Mouse (Mus musculus) liver, embryonic 12.5 days (tissue): ENCODE measurements around the gene Srsf11. TPM values are rescaled to one million over a fixed set of nuclear protein-coding genes. Genes with fewer than 3 reads are reported as not detected.
A peak's percentile ranks its signal among the peaks of the same experiment; 100 is the strongest.

ENCODE experiments used
- ATAC-seq: fragments of 200-750 bp; cut with Nextera tagmentation; 2 replicates; pipeline ENCODE4 v1.8.0; 2017; ENCODE audit warnings: moderate number of reproducible peaks, mild to moderate bottlenecking, moderate library complexity
- H3K27ac ChIP-seq: fragments of 300-500 bp; sonication (generic); 2 replicates; pipeline ENCODE4 v1.5.1; 2016; ENCODE audit warnings: mild to moderate bottlenecking
- H3K27me3 ChIP-seq: fragments of 300-500 bp; sonication (generic); replicated peaks from 2 replicates; pipeline ENCODE4 v1.6.1; 2016; ENCODE audit warnings: mild to moderate bottlenecking, moderate library complexity
- H3K36me3 ChIP-seq: fragments of 300-500 bp; sonication (generic); 2 replicates; pipeline ENCODE4 v1.6.1; 2016; ENCODE audit warnings: mild to moderate bottlenecking, moderate library complexity
- H3K4me1 ChIP-seq: fragments of 300-500 bp; sonication (generic); 2 replicates; pipeline ENCODE4 v1.6.1; 2016
- H3K4me2 ChIP-seq: fragments of 300-500 bp; sonication (generic); 2 replicates; pipeline ENCODE4 v1.6.1; 2016; ENCODE audit warnings: mild to moderate bottlenecking, moderate library complexity
- H3K4me3 ChIP-seq: fragments of 300-500 bp; sonication (generic); 2 replicates; pipeline ENCODE4 v1.5.1; 2016; ENCODE audit warnings: mild to moderate bottlenecking, moderate library complexity
- H3K9ac ChIP-seq: fragments of 300-500 bp; sonication (generic); 2 replicates; pipeline ENCODE4 v1.6.1; 2016; ENCODE audit warnings: mild to moderate bottlenecking, moderate library complexity
- H3K9me3 ChIP-seq: fragments of 300-500 bp; sonication (generic); replicated peaks from 2 replicates; pipeline ENCODE4 v1.6.1; 2016; ENCODE audit warnings: mild to moderate bottlenecking, moderate library complexity
- WGBS: fragments of 180-500 bp; shearing (Covaris S2); methylation state at CpG from one replicate; pipeline ENCODE4 v1.1.7; 2016; ENCODE audit not compliant: insufficient replicate concordance; 5-methylcytosine and 5-hydroxymethylcytosine counted together
- polyA plus RNA-seq: library from polyadenylated mRNA; unstranded; fragments of >200 nt; fragmentation: Nextera tagmentation; extraction: Ambion mirVana; gene quantifications from 2 replicates; pipeline ENCODE4 v1.2.1, GENCODE M21; 2016

Srsf11 gene
- 173 and 185 TPM in 2 replicates for polyA plus RNA-seq

DNA sequence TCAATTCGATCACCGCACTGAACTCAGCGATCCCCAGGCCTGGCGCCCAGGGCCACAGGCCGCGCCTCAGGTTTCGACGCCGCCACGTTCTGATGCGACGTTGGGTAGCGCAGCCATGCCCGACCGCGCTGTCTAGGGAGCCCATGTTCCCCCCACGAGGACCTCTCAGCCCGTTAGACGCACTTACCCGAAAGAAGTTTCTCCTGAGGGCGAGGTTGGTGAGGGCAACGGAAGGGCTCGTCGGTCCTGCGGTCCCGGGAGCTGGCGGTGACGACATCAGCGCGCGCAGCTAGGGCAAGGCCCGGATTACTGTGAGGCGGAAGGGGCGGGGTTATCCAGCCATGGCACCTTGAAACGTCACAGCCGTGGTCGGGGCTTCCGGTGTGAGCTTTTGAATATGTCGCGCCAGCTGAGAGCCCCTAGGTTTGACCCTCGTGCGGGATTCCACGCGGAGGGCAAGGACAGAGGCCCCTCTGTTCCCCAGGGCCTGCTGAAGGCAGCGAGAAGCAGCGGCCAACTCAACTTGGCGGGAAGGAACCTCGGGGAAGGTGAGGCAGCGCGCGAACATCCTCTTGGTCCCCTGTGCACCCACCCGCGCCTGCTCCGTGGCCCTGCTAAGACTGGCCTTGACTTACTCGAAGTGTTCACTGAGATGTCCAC is at the start of gene Srsf11, which contains the start of gene Lrrc40:
Gene Srsf11, minus strand, starts transcription at position 311 of the 660 bp plus-strand sequence.
Gene Lrrc40, plus strand, starts transcription at position 334 of the 660 bp plus-strand sequence.
- peak; percentile 91 for ATAC-seq
- Histone ChIP-seq H3K4me2 (peak within 1 kb of the TSS; percentile 82), H3K4me3 (peak within 1 kb of the TSS; percentile 87), H3K36me3 (peaks cover 5% of the 10 kb centered on the region), H3K4me1 (peaks cover 44% of the 10 kb centered on the region), H3K9ac (peak within 1 kb of the TSS; percentile 91), H3K27me3 (no peaks in the 10 kb centered on the region), H3K9me3 (no peaks in the 10 kb centered on the region), H3K27ac (peak within 1 kb of the TSS; percentile 92)
- under 1% methylated on average over 55 of the region's 55 CpGs for WGBS

DNA sequence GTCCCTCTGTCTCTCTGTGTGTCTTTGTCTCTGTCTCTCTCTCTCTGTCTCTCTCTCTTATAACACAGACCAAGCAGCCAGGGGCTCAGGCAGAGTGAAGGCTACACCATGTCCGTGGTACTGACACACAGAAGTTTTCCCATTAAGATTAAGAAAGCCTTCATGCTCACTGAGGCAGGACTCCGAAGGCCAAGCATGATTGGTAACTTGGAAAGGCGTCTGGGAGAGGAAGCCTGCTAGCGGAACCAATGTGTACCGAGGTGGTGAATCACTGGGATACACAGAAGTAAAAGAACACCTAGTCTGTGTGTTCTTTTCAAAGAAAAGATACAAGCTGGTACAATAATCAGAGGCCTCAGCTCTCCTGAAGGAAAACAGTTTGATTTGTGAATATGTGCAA is 41.4 kb upstream of the Srsf11 start:
- Histone ChIP-seq H3K36me3 (no peaks in the 10 kb centered on the region), H3K4me3 (no peak overlapping the region), H3K9ac (no peak overlapping the region), H3K4me1 (no peaks in the 10 kb centered on the region), H3K9me3 (no peaks in the 10 kb centered on the region), H3K27ac (no peak overlapping the region), H3K27me3 (no peaks in the 10 kb centered on the region), H3K4me2 (no peak overlapping the region)
- 68% methylated on average over 5 of the region's 5 CpGs for WGBS
- ATAC-seq, result no peak

DNA sequence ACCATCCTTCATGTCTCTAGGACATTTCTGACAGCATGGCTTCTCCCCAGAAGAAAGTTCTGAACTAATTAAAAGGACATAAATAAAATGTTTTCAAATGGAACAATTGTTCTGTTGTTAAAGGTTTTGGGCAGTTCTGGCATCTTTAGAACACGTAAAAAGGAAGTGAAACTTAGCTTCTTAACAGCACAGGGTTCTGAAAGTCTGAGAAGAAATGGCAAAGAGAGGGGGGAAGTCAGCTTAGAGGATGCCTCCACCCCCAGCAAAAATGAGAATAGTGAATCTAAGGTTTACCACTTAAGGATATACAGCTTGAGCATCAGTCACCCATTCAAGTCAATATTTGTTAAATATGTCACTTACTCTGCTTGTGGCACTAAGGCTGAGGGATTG is 40.9 kb upstream of the Srsf11 start:
- H3K4me3 ChIP-seq, result no peak overlapping the region
- no peak overlapping the region for H3K9ac ChIP-seq
- H3K4me1 ChIP-seq, result no peaks in the 10 kb centered on the region
- no peaks in the 10 kb centered on the region for H3K27me3 ChIP-seq
- no peak overlapping the region for H3K4me2 ChIP-seq
- H3K27ac ChIP-seq, result no peak overlapping the region
- no peak for ATAC-seq
- H3K36me3 ChIP-seq, result no peaks in the 10 kb centered on the region
- WGBS, result 20% methylated on average over 1 of the region's 1 CpGs
- H3K9me3 ChIP-seq, result no peaks in the 10 kb centered on the region

DNA sequence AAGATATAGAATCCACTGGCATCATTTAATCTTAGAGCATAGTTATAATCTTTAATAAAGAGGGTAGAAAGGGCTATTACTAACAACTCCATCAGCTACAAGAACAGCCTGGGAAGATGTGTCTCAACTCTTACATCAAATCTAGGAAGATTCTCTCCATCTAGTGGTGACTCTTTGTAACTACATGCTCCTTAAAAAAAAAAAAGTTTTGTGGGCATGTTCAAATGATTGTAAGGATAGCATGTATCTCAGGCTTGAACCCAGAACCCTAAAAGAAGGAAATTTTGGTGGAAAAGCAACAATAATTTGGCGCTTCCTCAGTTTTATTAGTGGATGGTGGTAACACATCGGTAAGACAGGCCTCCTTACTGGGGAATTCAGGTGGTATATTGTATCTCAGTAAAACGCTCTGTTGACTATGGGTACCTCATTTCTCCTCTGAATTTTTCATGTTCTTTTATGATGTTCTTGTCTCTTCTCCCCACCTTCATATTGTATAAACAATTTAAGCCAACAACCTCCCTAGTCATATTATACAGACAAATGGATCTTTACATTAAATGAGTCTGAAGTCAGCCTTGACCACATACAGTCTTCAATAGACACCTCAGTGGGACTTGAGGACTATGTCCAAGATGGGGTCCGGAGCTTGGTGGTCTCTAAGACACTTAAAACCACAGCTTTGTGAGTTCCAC is 40.4 kb upstream of the Srsf11 start:
- Histone ChIP-seq H3K4me2 (no peak overlapping the region), H3K27ac (no peak overlapping the region), H3K36me3 (no peaks in the 10 kb centered on the region), H3K4me3 (no peak overlapping the region), H3K4me1 (no peaks in the 10 kb centered on the region), H3K27me3 (no peaks in the 10 kb centered on the region), H3K9ac (no peak overlapping the region), H3K9me3 (no peaks in the 10 kb centered on the region)
- WGBS, result 29% methylated on average over 4 of the region's 4 CpGs
- ATAC-seq, result no peak

DNA sequence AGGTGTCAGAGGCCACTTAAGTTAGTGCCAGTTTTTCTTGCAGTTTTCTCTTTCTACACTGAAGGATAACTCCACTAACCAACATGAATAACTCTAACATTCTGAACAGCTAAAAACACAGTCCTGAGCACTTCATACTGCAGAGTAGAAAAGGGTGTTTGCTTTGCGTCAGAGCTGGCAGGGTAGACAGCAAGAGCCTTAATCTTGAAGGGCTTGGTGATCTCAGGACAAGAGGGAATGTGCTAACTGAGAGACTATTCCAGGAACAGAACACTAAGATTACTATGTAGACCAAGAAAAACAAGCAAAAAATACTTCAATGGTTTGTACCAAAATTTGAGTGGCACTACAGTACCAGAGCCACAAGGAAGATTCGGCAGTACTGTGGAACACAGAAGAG is 38.6 kb upstream of the Srsf11 start:
- no peaks in the 10 kb centered on the region for H3K9me3 ChIP-seq
- 63% methylated on average over 2 of the region's 2 CpGs for WGBS
- no peak overlapping the region for H3K4me3 ChIP-seq
- H3K4me1 ChIP-seq, result no peaks in the 10 kb centered on the region
- H3K36me3 ChIP-seq, result no peaks in the 10 kb centered on the region
- H3K27me3 ChIP-seq, result no peaks in the 10 kb centered on the region
- H3K27ac ChIP-seq, result no peak overlapping the region
- H3K4me2 ChIP-seq, result no peak overlapping the region
- H3K9ac ChIP-seq, result no peak overlapping the region
- no peak for ATAC-seq

DNA sequence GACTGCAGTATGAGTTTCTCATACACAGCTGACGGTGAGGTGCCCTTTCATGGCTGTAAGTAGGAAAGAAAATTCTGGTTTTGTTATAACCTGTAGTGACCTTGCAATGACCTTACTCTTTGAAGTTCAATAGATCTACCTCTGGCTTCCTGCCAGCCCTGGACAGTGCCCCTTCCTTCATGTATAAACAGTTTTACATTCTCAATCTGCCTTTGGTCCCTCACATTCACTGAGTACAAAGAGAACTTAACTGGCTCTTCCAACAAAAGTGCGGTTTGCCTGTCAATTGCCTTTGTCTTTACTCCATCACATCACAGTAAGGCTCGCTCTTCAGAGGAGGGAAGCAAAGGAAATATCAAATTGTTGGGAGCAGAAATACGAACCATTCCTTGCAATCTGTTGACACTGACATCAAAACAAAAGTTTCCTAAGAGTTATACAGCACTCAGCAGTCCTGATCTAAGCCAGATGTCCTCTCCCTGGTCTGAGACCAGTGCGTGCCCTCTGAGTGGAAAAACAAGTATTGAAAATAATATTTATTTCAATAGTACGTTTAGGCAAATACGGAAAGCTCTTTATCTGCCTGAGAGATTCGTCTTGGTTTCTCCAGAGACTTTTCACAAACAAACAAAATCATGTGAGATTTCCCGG is 32.3 kb upstream of the Srsf11 start:
- no peaks in the 10 kb centered on the region for H3K27me3 ChIP-seq
- H3K9me3 ChIP-seq, result no peaks in the 10 kb centered on the region
- no peak overlapping the region for H3K4me3 ChIP-seq
- peaks cover 23% of the 10 kb centered on the region for H3K36me3 ChIP-seq
- H3K4me2 ChIP-seq, result no peak overlapping the region
- H3K27ac ChIP-seq, result 0 out of 2 replicates have a peak overlapping the region, but pooled peaks have one; percentile 2
- no peaks in the 10 kb centered on the region for H3K4me1 ChIP-seq
- H3K9ac ChIP-seq, result no peak overlapping the region
- ATAC-seq, result peak; percentile 66; the same call in 1 of the 2 replicates
- 71% methylated on average over 9 of the region's 9 CpGs for WGBS

DNA sequence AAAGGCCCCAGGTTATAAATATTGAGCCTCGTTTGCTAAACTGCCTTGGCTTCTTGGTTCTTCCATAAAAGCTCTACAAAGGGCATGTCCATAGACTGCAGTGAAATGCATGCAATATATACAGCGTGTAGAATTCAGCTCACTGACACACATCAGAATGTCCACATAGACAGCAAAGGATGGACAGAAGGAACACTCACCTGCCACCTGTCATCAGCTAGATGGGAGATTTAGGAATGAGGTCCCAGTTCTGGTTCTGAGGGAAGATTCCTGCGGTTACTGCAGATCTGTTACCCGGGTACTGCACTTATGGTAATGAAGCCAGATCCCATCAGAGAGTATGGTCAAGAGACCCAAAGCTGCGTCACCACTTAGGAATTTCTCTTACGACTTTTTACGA is 31.5 kb upstream of the Srsf11 start:
- no peak overlapping the region for H3K4me2 ChIP-seq
- ATAC-seq, result no peak
- no peak overlapping the region for H3K4me3 ChIP-seq
- no peak overlapping the region for H3K9ac ChIP-seq
- 84% methylated on average over 7 of the region's 7 CpGs for WGBS
- no peaks in the 10 kb centered on the region for H3K4me1 ChIP-seq
- H3K27me3 ChIP-seq, result no peaks in the 10 kb centered on the region
- peaks cover 30% of the 10 kb centered on the region for H3K36me3 ChIP-seq
- H3K9me3 ChIP-seq, result no peaks in the 10 kb centered on the region
- no peak overlapping the region for H3K27ac ChIP-seq

DNA sequence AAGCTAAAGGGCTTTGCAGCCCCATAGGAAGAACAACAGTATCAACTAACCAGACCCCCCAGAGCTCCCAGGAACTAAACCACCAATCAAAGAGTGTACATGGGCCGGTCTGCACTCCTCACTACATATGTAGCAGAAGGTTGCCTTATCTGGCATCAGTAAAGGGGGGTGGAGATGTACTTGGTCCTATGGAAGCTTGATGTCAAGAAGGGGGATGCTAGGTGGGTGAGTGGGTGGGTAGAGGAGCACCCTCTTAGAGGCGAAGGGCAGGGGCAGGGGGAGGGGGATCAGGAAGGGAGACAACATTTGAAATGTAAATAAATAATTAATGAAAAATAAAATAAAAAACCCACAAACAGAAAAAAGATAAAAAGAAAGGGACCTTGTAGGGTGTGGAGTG is 28.8 kb upstream of the Srsf11 start:
- WGBS, result 86% methylated on average over 2 of the region's 2 CpGs
- Histone ChIP-seq H3K9me3 (no peaks in the 10 kb centered on the region), H3K4me1 (no peaks in the 10 kb centered on the region), H3K27ac (no peak overlapping the region), H3K4me2 (no peak overlapping the region), H3K36me3 (peaks cover 43% of the 10 kb centered on the region), H3K4me3 (no peak overlapping the region), H3K27me3 (no peaks in the 10 kb centered on the region), H3K9ac (no peak overlapping the region)
- ATAC-seq, result no peak

DNA sequence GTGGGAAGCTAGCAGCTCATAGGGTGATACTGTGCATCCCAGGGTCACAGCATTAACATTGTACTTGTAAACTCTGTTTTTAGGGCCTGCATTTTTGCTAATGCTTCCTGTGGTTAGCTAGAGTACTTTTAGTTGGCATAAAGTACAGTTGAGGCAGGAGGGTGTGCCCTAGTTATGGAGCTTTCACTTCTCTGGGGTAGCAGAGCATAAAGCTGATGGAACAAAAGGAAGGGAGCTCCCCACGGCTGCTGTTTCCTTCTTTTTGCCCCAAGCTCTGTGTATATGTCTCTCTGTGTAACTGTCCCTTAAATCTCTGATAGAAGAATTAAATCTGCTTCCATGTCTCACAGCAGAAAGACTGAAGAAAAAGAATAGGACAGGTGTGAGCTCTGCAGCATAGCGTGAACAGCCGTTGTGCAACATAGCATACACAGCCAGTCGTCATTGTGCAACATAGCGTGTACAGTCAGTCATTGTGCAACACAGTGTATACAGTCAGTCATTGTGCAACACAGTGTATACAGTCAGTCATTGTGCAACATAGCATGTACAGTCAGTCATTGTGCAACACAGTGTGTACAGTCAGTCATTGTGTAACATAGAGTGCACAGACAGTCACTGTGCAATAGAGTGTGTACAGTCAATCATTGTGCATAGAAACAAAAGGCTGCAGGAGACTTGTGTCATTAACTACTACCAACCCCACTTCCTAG is 25.5 kb upstream of the Srsf11 start:
- peak overlapping the region; percentile 40; the same call in 1 of the 2 replicates for H3K27ac ChIP-seq
- peak; percentile 74 for ATAC-seq

DNA sequence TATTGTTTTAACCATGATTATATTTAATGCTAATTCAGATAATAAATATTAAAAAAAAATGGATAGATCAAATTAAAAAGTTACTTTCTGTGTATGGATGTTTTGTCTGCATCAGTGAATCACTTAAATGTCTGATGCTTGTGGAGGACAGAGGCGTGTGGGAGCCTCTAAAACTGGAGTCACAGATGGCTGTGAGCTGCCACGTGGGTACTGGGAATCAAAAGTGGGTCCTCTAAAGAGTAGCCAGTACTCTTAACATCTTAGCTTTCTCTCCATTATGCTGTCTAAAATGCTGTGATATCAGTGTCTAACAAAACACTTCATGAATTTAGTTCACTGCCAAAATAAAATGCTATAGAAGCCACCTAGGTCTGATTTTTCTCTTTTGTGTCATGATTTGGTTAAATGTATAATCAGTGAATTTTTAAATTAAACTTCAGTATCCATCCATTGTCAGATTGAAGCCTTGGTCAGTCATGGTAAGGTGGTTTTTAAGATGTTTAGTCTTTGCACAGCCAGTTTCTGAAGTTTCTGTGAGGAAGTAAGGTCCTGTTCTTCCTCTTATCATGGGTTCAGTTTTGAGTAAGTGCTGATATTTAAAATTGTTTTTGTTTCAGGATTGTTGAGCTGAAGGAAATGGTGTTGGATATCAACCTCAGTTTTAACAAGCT is 24.3 kb upstream of the Srsf11 start:
- no peak for ATAC-seq
- H3K4me3 ChIP-seq, result no peak overlapping the region
- H3K4me2 ChIP-seq, result no peak overlapping the region
- no peaks in the 10 kb centered on the region for H3K4me1 ChIP-seq
- no peak overlapping the region for H3K9ac ChIP-seq
- WGBS, result 69% methylated on average over 2 of the region's 2 CpGs
- H3K9me3 ChIP-seq, result no peaks in the 10 kb centered on the region
- H3K27ac ChIP-seq, result no peak overlapping the region
- H3K36me3 ChIP-seq, result peaks cover 75% of the 10 kb centered on the region
- no peaks in the 10 kb centered on the region for H3K27me3 ChIP-seq

More for the DNA sequence above, 25.5 kb upstream of the Srsf11 start:
- Histone ChIP-seq H3K9ac (no peak overlapping the region), H3K4me2 (no peak overlapping the region), H3K27me3 (no peaks in the 10 kb centered on the region), H3K4me3 (no peak overlapping the region), H3K36me3 (peaks cover 67% of the 10 kb centered on the region), H3K4me1 (no peaks in the 10 kb centered on the region), H3K9me3 (no peaks in the 10 kb centered on the region)
- 75% methylated on average over 5 of the region's 5 CpGs for WGBS

DNA sequence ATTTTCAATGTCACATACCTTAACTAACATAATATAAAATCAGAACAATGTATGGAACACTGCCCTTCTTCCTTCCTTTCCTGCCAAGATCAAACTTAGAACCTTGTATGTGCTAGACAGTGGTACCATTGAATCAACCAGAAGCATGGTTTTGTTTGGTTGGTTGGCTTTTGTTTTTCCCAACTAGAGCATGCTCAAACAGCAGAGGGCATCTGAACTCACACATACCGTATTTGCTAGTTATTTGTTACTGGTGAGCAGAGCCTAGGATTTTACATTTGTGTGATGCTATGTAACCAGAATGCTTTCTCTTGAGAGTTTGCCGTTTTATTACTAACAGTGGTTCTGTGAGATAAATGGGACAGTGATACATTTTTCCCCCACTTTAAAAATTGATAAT is 13.1 kb upstream of the Srsf11 start:
- H3K9ac ChIP-seq, result no peak overlapping the region
- no peak for ATAC-seq
- H3K27me3 ChIP-seq, result no peaks in the 10 kb centered on the region
- H3K4me3 ChIP-seq, result no peak overlapping the region
- H3K9me3 ChIP-seq, result no peaks in the 10 kb centered on the region
- WGBS, result 84% methylated on average over 2 of the region's 2 CpGs
- H3K4me2 ChIP-seq, result no peak overlapping the region
- peaks cover 54% of the 10 kb centered on the region for H3K36me3 ChIP-seq
- H3K27ac ChIP-seq, result no peak overlapping the region
- no peaks in the 10 kb centered on the region for H3K4me1 ChIP-seq
